Comparison of ENCODE assay signal across 29 mouse cellular contexts in the genomic region with DNA sequence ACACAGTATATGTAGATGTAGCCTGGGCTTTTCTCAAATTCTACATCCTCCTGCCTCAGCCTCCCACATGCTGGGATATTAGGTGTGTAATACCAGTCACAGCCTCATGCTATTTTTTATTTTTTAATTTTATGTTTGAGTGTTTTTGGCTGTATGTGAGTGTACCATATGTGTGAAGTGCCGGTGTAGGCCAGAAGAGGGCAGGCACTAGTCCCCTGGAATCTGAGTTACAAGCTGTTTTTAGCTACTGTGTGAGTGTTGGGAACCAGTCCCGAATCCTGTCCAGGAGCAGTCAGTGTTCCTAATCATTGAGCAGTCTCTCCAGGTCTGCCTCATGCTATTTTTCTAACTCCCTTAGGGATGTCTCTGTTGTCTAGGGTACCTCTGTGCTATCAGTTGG. TPM values are rescaled to one million over a fixed set of nuclear protein-coding genes. Genes with fewer than 3 reads are reported as not detected.
DNase-seq lines count a peak whose midpoint lies in the region; ATAC-seq and TF ChIP-seq lines count a peak whose summit lies in the region.
"Had no signal": no experiment of that assay in that cellular context is flagged by ENCODE, and none has a peak within 500 bp of the region (broad histone marks: within the 10 kb centered on the region; RNA-seq: fewer than 3 reads in every experiment).

No protein-coding gene starts in this region.

- peaks cover 7% of the 10 kb centered on the region; the same call in 1 of the 2 replicates for H3K36me3 ChIP-seq in intestine, postnatal 0 days (ENCODE audit: control insufficient read depth, insufficient read depth)
- no peaks in the 10 kb centered on the region for H3K36me3 ChIP-seq in intestine, embryonic 15.5 days
- H3K36me3 ChIP-seq in lung, postnatal 0 days (ENCODE audit: insufficient read depth, low read length): no peaks in the 10 kb centered on the region
- H3K36me3 ChIP-seq in hindbrain, embryonic 11.5 days (ENCODE audit: control insufficient read depth, insufficient read depth, low read length): no peaks in the 10 kb centered on the region
- H3K36me3 ChIP-seq: forebrain, embryonic 15.5 days had no signal

- no peak overlapping the region for H3K9ac ChIP-seq in intestine, postnatal 0 days (ENCODE audit: low read depth, low read length)
- H3K9ac ChIP-seq in intestine, embryonic 15.5 days: no peak overlapping the region
- H3K9ac ChIP-seq in lung, postnatal 0 days (replicated peaks; ENCODE audit: low read depth): no peak overlapping the region
- no peak overlapping the region for H3K9ac ChIP-seq in hindbrain, embryonic 11.5 days (ENCODE audit: low read depth, low read length)
- H3K9ac ChIP-seq: embryonic facial prominence, embryonic 12.5 days; forebrain, embryonic 15.5 days; hindbrain, embryonic 14.5 days; limb, embryonic 13.5 days; neural tube, embryonic 12.5 days had no signal

- no peak for DNase-seq in lung, postnatal 0 days (ENCODE audit: low spot score)
- no peak for DNase-seq in lung, postnatal 4 days
- no peak for DNase-seq in hindbrain, embryonic 11.5 days (ENCODE audit: low spot score)
- DNase-seq: adrenal gland, postnatal 10 days; B cell, adult 2 months; cerebellum, adult 9-10 months; cerebellum, postnatal 36 days; heart, postnatal 4 days; kidney, adult 8-10 months; layer of hippocampus, adult 9-11 months; right cerebral cortex, adult 18-20 months; right cerebral cortex, postnatal 4 days; thymus, postnatal 4 days had no signal

- H3K27ac ChIP-seq in intestine, postnatal 0 days (ENCODE audit: low read depth, low read length): no peak overlapping the region
- H3K27ac ChIP-seq in intestine, embryonic 15.5 days: no peak overlapping the region
- no peak overlapping the region for H3K27ac ChIP-seq in lung, postnatal 0 days (ENCODE audit: low read length)
- no peak overlapping the region for H3K27ac ChIP-seq in hindbrain, embryonic 11.5 days (ENCODE audit: low read depth, low read length)
- H3K27ac ChIP-seq: embryonic facial prominence, embryonic 12.5 days; forebrain, embryonic 10.5 days; forebrain, embryonic 15.5 days; heart, embryonic 10.5 days; hindbrain, embryonic 14.5 days; kidney, postnatal 0 days; limb, embryonic 13.5 days; neural tube, embryonic 12.5 days had no signal

- no peak overlapping the region for H3K4me2 ChIP-seq in intestine, postnatal 0 days (replicated peaks; ENCODE audit: low read depth)
- H3K4me2 ChIP-seq in intestine, embryonic 15.5 days (replicated peaks): no peak overlapping the region
- H3K4me2 ChIP-seq in lung, postnatal 0 days (replicated peaks; ENCODE audit: low read depth, low read length): no peak overlapping the region
- H3K4me2 ChIP-seq in hindbrain, embryonic 11.5 days (replicated peaks; ENCODE audit: low read depth, low read length): no peak overlapping the region
- H3K4me2 ChIP-seq: embryonic facial prominence, embryonic 12.5 days; forebrain, embryonic 15.5 days; hindbrain, embryonic 14.5 days; limb, embryonic 13.5 days; liver, embryonic 11.5 days; midbrain, embryonic 11.5 days; neural tube, embryonic 12.5 days had no signal

- H3K27me3 ChIP-seq in intestine, postnatal 0 days (replicated peaks; ENCODE audit: control insufficient read depth, insufficient read depth, low read length): no peaks in the 10 kb centered on the region
- no peaks in the 10 kb centered on the region for H3K27me3 ChIP-seq in intestine, embryonic 15.5 days (replicated peaks)
- H3K27me3 ChIP-seq in lung, postnatal 0 days (replicated peaks; ENCODE audit: insufficient read depth, low read length): no peaks in the 10 kb centered on the region
- H3K27me3 ChIP-seq in hindbrain, embryonic 11.5 days (ENCODE audit: control insufficient read depth, insufficient read depth, low read length): no peaks in the 10 kb centered on the region; the same call in 1 of the 2 replicates
- H3K27me3 ChIP-seq: embryonic facial prominence, embryonic 12.5 days; forebrain, embryonic 15.5 days; limb, embryonic 13.5 days; neural tube, embryonic 12.5 days had no signal

- 94% methylated on average over 2 of the region's 2 CpGs for WGBS in intestine, postnatal 0 days
- WGBS in intestine, embryonic 15.5 days: 98% methylated on average over 2 of the region's 2 CpGs
- 89% methylated on average over 2 of the region's 2 CpGs for WGBS in lung, postnatal 0 days
- 86% methylated on average over 2 of the region's 2 CpGs for WGBS in hindbrain, embryonic 11.5 days

- H3K4me1 ChIP-seq in intestine, postnatal 0 days (replicated peaks; ENCODE audit: control insufficient read depth, insufficient read depth, low read length): no peaks in the 10 kb centered on the region
- H3K4me1 ChIP-seq in intestine, embryonic 15.5 days (replicated peaks): no peaks in the 10 kb centered on the region
- no peaks in the 10 kb centered on the region for H3K4me1 ChIP-seq in lung, postnatal 0 days (ENCODE audit: insufficient read depth, low read depth, low read length)
- H3K4me1 ChIP-seq in hindbrain, embryonic 11.5 days (replicated peaks; ENCODE audit: control insufficient read depth, insufficient read depth, low read length): no peaks in the 10 kb centered on the region
- H3K4me1 ChIP-seq: embryonic facial prominence, embryonic 12.5 days; forebrain, embryonic 15.5 days; limb, embryonic 13.5 days; neural tube, embryonic 12.5 days had no signal

- no peak for TF ChIP-seq EP300 in lung, postnatal 0 days (IDR thresholded peaks at IDR 0.05)

- H3K4me3 ChIP-seq in intestine, postnatal 0 days (ENCODE audit: low read depth, low read length): no peak overlapping the region
- H3K4me3 ChIP-seq in intestine, embryonic 15.5 days (replicated peaks): no peak overlapping the region
- H3K4me3 ChIP-seq in lung, postnatal 0 days (ENCODE audit: low read depth, low read length): no peak overlapping the region
- no peak overlapping the region for H3K4me3 ChIP-seq in hindbrain, embryonic 11.5 days (ENCODE audit: low read depth, low read length)
- H3K4me3 ChIP-seq: embryonic facial prominence, embryonic 12.5 days; forebrain, embryonic 10.5 days; forebrain, embryonic 15.5 days; heart, embryonic 10.5 days; limb, embryonic 13.5 days; myocyte; neural tube, embryonic 12.5 days had no signal

- ATAC-seq in intestine, postnatal 0 days: no peak
- ATAC-seq in intestine, embryonic 15.5 days: no peak
- no peak for ATAC-seq in lung, postnatal 0 days
- peak; percentile 58 for ATAC-seq in megakaryocyte progenitor cell, adult 5-6 weeks (replicated peaks; ENCODE audit: poor library complexity)
- no peak for ATAC-seq in erythroid progenitor cell, adult 5-6 weeks (replicated peaks; ENCODE audit: low FRiP score, poor library complexity, severe bottlenecking)
- no peak for ATAC-seq in hindbrain, embryonic 11.5 days (ENCODE audit: low FRiP score)
- ATAC-seq: forebrain, embryonic 15.5 days; inflammation-experienced regulatory T-cells, adult 6 months had no signal

- peak; percentile 32 for TF ChIP-seq CTCF in intestine, postnatal 0 days (IDR thresholded peaks at IDR 0.05; ENCODE audit: low read depth)
- peak; percentile 28 for TF ChIP-seq CTCF in lung, postnatal 0 days (IDR thresholded peaks at IDR 0.05)

- H3K9me3 ChIP-seq in intestine, postnatal 0 days (ENCODE audit: control insufficient read depth): no peaks in the 10 kb centered on the region
- no peaks in the 10 kb centered on the region for H3K9me3 ChIP-seq in intestine, embryonic 15.5 days
- no peaks in the 10 kb centered on the region for H3K9me3 ChIP-seq in lung, postnatal 0 days (ENCODE audit: low read length)
- H3K9me3 ChIP-seq in hindbrain, embryonic 11.5 days (ENCODE audit: control insufficient read depth, low read length): no peaks in the 10 kb centered on the region
- H3K9me3 ChIP-seq: embryonic facial prominence, embryonic 12.5 days; forebrain, embryonic 10.5 days; forebrain, embryonic 15.5 days; heart, embryonic 10.5 days; limb, embryonic 13.5 days; neural tube, embryonic 12.5 days had no signal

RNA-seq across cellular contexts. Expression of a gene that starts 13.3 kb away (rescaled TPM):
- polyA plus RNA-seq in intestine, postnatal 0 days (2015; fragmentation: Nextera tagmentation; extraction: Ambion mirVana): 3.3 and 3.6 TPM in 2 replicates
- 9.0 and 10.1 TPM in 2 replicates for polyA plus RNA-seq in intestine, embryonic 15.5 days (2015; fragmentation: Nextera tagmentation; extraction: Ambion mirVana)
- polyA plus RNA-seq in lung, postnatal 0 days (2015; fragmentation: Nextera tagmentation; extraction: Ambion mirVana): 4.9 and 6.4 TPM in 2 replicates
- total RNA-seq in megakaryocyte progenitor cell, adult 5-6 weeks (2015): 19.3 and 20.8 TPM in 2 replicates
- 17.0 and 20.1 TPM in 2 replicates for total RNA-seq in megakaryocyte progenitor cell, adult 5-6 weeks (2017)
- 38.9 and 57.8 TPM in 2 replicates for total RNA-seq in erythroid progenitor cell, adult 5-6 weeks (2015; ENCODE audit: low replicate concordance)
- 28.6 and 52.0 TPM in 2 replicates for total RNA-seq in erythroid progenitor cell, adult 5-6 weeks (2017; ENCODE audit: low replicate concordance)
- polyA plus RNA-seq in hindbrain, embryonic 11.5 days (2014; fragmentation: Nextera tagmentation; extraction: Ambion mirVana): 18.7 and 25.6 TPM in 2 replicates

RNA-seq across cellular contexts. Expression of a gene that starts 13.4 kb away (rescaled TPM):
- 114 and 116 TPM in 2 replicates for polyA plus RNA-seq in intestine, postnatal 0 days (2015; fragmentation: Nextera tagmentation; extraction: Ambion mirVana)
- polyA plus RNA-seq in intestine, embryonic 15.5 days (2015; fragmentation: Nextera tagmentation; extraction: Ambion mirVana): 153 and 154 TPM in 2 replicates
- polyA plus RNA-seq in lung, postnatal 0 days (2015; fragmentation: Nextera tagmentation; extraction: Ambion mirVana): 76.5 and 80.8 TPM in 2 replicates
- total RNA-seq in megakaryocyte progenitor cell, adult 5-6 weeks (2015): 77.1 and 80.2 TPM in 2 replicates
- 76.9 and 93.4 TPM in 2 replicates for total RNA-seq in megakaryocyte progenitor cell, adult 5-6 weeks (2017)
- 41.8 and 49.5 TPM in 2 replicates for total RNA-seq in erythroid progenitor cell, adult 5-6 weeks (2015; ENCODE audit: low replicate concordance)
- 20.9 and 24.5 TPM in 2 replicates for total RNA-seq in erythroid progenitor cell, adult 5-6 weeks (2017; ENCODE audit: low replicate concordance)
- 107 and 121 TPM in 2 replicates for polyA plus RNA-seq in hindbrain, embryonic 11.5 days (2014; fragmentation: Nextera tagmentation; extraction: Ambion mirVana)
